Mouse (Mus musculus) neutrophil, adult 5-6 weeks (primary cell): ENCODE results near the gene Ttc1. TPM values are rescaled to one million over a fixed set of nuclear protein-coding genes. Genes with fewer than 3 reads are reported as not detected.

Source experiments
- ATAC-seq: fragments of 151-379, 151-347 bp; 2 replicates; pipeline ENCODE4 v1.8.0; 2017; ENCODE audit warnings: mild to moderate bottlenecking, moderate TSS enrichment; ENCODE audit not compliant: insufficient number of reproducible peaks, poor library complexity, low FRiP score, severe bottlenecking; ENCODE audit errors: extremely low read depth
- total RNA-seq: library from RNA; stranded (forward); fragments of 200-1000 nt; gene quantifications from 2 replicates; pipeline ENCODE4 v1.2.3, GENCODE M21; 2017

Ttc1 gene
- total RNA-seq, 1 experiment from 2014 or later, result 32.8 TPM

- ATAC-seq, result no peak
These were observed 35.6 kb downstream of the Ttc1 start for GRCm38 (mm10) chr11:43712178-43712577.

- no peak for ATAC-seq
These were observed 39.4 kb downstream of the Ttc1 start for GRCm38 (mm10) chr11:43708409-43708808.

DNA sequence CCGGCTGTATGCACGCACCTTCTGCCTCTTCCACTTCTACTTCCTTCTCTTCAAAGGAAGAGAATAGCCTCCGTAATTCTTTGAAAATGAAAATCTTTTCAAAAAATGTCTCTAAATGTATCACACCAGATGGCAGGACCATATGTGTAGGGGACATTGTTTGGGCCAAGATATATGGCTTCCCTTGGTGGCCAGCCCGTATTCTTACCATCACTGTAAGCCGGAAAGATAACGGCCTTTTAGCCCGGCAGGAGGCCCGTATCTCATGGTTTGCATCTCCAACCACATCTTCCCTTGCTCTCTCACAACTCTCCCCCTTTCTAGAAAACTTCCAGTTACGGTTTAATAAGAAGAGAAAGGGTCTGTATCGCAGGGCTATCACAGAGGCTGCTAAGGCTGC, 42.1 kb downstream of the Ttc1 start:
- no peak for ATAC-seq

- ATAC-seq, result no peak
These were observed 44.3 kb downstream of the Ttc1 start for GRCm38 (mm10) chr11:43703552-43703951.

DNA sequence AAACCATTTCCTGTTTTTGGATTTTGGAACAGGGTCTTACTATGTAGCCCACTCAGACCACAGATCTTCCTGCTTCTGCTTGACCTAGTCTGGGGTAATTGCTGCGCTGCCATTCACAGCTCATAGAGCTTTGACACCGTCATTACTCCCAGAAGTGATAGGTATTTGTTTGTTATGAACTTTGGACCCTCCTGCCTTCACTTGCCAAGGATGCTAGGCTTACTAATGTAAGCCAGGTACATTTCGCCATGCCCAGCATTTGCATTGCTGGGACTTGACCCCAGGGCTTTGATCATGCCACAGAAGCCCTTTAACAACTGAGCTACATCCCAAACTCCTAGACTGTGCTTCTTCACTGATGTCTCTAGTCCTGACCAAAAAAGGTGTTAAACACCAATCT, 47.5 kb downstream of the Ttc1 start:
- no peak for ATAC-seq

DNA sequence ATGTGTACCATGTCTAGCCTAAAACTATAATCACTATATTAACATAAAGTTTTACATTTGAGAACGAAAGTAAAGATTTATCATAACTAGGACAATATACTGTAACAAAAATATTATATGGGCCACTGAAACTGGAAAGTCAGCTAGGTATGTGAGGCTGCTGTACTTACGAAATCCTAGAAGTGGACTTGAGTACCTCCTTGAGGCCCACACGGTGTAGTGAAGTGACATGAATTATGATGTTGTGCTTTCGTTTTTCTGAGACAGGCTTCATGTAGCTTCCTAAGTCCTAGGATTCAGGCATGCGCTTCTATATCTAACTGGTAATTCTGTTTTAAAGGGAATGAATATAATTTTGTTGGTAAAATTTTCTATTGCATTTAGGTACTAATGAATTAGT, 49.2 kb downstream of the Ttc1 start:
- ATAC-seq, result no peak

GRCm38 (mm10) chr11:43696623-43697022, 51.2 kb downstream of the Ttc1 start:
- no peak for ATAC-seq

GRCm38 (mm10) chr11:43688850-43689249, 59.0 kb downstream of the Ttc1 start:
- no peak for ATAC-seq

GRCm38 (mm10) chr11:43682415-43683217, 65.2 kb downstream of the Ttc1 start:
- ATAC-seq, result no peak

GRCm38 (mm10) chr11:43681472-43682414, 66.1 kb downstream of the Ttc1 start, which contains the start of gene Pwwp2a:
Pwwp2a (plus strand) TSS chr11:43681998.
- peak; percentile 99 for ATAC-seq

Other genes with a start within 250 kb of the Ttc1 start
- not detected in 2 replicates for gene Ccnjl, start 219.2 kb downstream of the Ttc1 start, total RNA-seq
- 0.35 TPM in 1 of 2 replicates, not detected in the other for gene 4933415A04Rik, start 161.0 kb downstream of the Ttc1 start, total RNA-seq
- gene Fabp6, start 146.5 kb downstream of the Ttc1 start, total RNA-seq, result not detected in 2 replicates
- 54.6 and 54.9 TPM in 2 replicates for gene Pwwp2a, start 66.0 kb downstream of the Ttc1 start, total RNA-seq
- not detected in 2 replicates for gene Adra1b, start 153.2 kb upstream of the Ttc1 start, total RNA-seq